Mouse (Mus musculus) cerebellum, adult 2 months (tissue): ENCODE data around the gene Psmg1. TPM values are rescaled to one million over a fixed set of nuclear protein-coding genes. Genes with fewer than 3 reads are reported as not detected.
"Not testable (repeated sequence)": the region's sequence is repeated elsewhere in the genome, so short reads cannot be mapped to it uniquely, and the experiment has no call there.

Source experiments
- DNase-seq, 2 experiments: peaks; one replicate each; pipeline ENCODE4 v3.0.0; 2021
- H3K27ac ChIP-seq: fragments of 200-500 bp; 2 replicates; pipeline ENCODE4 v1.5.1; 2012; ENCODE audit warnings: low read length, control low read depth, inconsistent platforms; ENCODE audit not compliant: insufficient read depth
- H3K27me3 ChIP-seq: fragments of 200-500 bp; 2 replicates; pipeline ENCODE4 v1.6.1; 2012; ENCODE audit warnings: inconsistent platforms, mild to moderate bottlenecking, low read length, moderate library complexity; ENCODE audit not compliant: control insufficient read depth, insufficient read depth
- H3K4me1 ChIP-seq: fragments of 200-500 bp; 2 replicates; pipeline ENCODE4 v1.6.1; 2011; ENCODE audit warnings: low read length; ENCODE audit not compliant: control insufficient read depth, insufficient read depth
- H3K4me3 ChIP-seq: fragments of 200-500 bp; replicated peaks from 2 replicates; pipeline ENCODE3; 2011; ENCODE audit warnings: mild to moderate bottlenecking, low read depth, low read length, control low read depth; ENCODE audit not compliant: insufficient read depth
- CTCF ChIP-seq: fragments of 200-500 bp; IDR thresholded peaks from 2 replicates; pipeline ENCODE4 v1.5.1; 2011; ENCODE audit warnings: low read depth, mild to moderate bottlenecking, control low read depth, low read length, moderate library complexity, borderline replicate concordance; ENCODE audit not compliant: insufficient read depth
- POLR2A ChIP-seq: fragments of 200-500 bp; IDR thresholded peaks from 2 replicates; pipeline ENCODE4 v1.6.1; 2011; ENCODE audit warnings: low read length, control low read depth, borderline replicate concordance; ENCODE audit not compliant: insufficient read depth
- WGBS: fragments of 180-500 bp; shearing (Covaris S2); methylation state at CpG from one replicate; pipeline ENCODE4 v1.1.7; 2018; 5-methylcytosine and 5-hydroxymethylcytosine counted together
- polyA plus RNA-seq: library from polyadenylated mRNA; depleted of rRNA; stranded (reverse); fragments of >200 nt; gene quantifications from 2 replicates; pipeline ENCODE4 v1.2.3, GENCODE M21; 2012

The Psmg1 gene
- polyA plus RNA-seq, 1 experiment, result 28.8 TPM

- Histone ChIP-seq H3K27ac (no peak overlapping the region), H3K4me1 (no peaks in the 10 kb centered on the region), H3K27me3 (no peaks in the 10 kb centered on the region), H3K4me3 (no peak overlapping the region)
- DNase-seq, result no peak
- TF ChIP-seq CTCF (no peak), POLR2A (no peak)
- 83% methylated on average over 5 of the region's 5 CpGs for WGBS
These were observed 8.5 kb upstream of the Psmg1 start for GRCm38 (mm10) chr16:95999291-95999690.

GRCm38 (mm10) chr16:95996156-95996555 is 5.4 kb upstream of the Psmg1 start:
- no peak overlapping the region for H3K27ac ChIP-seq
- no peaks in the 10 kb centered on the region for H3K27me3 ChIP-seq
- H3K4me1 ChIP-seq, result no peaks in the 10 kb centered on the region
- 90% methylated on average over 7 of the region's 7 CpGs for WGBS
- TF ChIP-seq POLR2A, result no peak
- TF ChIP-seq CTCF, result no peak
- H3K4me3 ChIP-seq, result no peak overlapping the region
- no peak for DNase-seq

GRCm38 (mm10) chr16:95994576-95994975 is 3.8 kb upstream of the Psmg1 start:
- H3K27ac ChIP-seq, H3K27me3 ChIP-seq, H3K4me3 ChIP-seq, H3K4me1 ChIP-seq, DNase-seq: not testable (repeated sequence)
- 89% methylated on average over 4 of the region's 4 CpGs for WGBS

- WGBS, result 84% methylated on average over 5 of the region's 5 CpGs
- no peak for DNase-seq
- H3K27me3 ChIP-seq, result no peaks in the 10 kb centered on the region
- no peak overlapping the region for H3K4me3 ChIP-seq
- H3K27ac ChIP-seq, result no peak overlapping the region
- H3K4me1 ChIP-seq, result no peaks in the 10 kb centered on the region
- TF ChIP-seq POLR2A (no peak), CTCF (no peak)
These were observed 1.8 kb upstream of the Psmg1 start for GRCm38 (mm10) chr16:95992596-95992995.

DNA sequence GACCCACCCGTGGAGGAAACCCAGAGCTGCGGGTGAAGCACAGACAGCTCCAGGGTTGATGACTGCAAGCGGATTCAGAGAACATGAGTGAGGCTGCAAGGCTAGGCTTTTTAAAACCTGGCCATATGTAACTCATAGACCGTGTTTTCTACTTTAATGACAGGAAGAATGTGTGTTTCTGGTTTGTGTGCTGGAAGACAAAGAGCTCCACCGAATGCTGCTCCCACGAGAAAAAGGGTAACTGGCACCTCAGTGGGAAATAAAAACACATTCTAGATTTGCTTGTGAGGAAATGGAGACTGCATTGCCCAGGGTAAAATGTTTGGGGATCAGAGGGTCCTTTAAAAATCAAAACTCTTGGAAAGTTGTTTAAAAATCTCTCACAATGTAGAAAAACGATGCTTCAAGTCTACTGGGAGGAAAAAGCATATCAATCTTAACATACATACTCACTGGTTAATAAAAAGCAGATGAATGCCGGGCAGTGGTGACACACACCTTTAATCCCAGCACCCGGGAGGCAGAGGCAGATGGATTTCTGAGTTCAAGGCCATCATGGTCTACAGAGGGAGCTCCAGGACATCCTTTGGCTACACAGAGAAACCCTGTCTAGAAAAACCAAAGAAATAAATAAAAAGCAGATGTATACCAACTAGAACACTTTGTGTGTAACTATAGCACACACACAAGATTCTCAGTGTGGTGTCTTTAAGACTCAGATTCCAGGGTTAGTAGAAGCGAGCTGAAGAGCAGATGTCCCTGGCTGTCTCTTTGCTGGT is 551 bp upstream of the Psmg1 start:
- peak in 1 of 2 experiments; percentile 29 for DNase-seq
- 4% methylated on average over 10 of the region's 10 CpGs for WGBS
- no peak for TF ChIP-seq POLR2A
- TF ChIP-seq CTCF, result no peak
- no peaks in the 10 kb centered on the region for H3K4me1 ChIP-seq
- peak overlapping the region; percentile 92 for H3K4me3 ChIP-seq
- H3K27ac ChIP-seq, result peak overlapping the region; percentile 80
- no peaks in the 10 kb centered on the region for H3K27me3 ChIP-seq

DNA sequence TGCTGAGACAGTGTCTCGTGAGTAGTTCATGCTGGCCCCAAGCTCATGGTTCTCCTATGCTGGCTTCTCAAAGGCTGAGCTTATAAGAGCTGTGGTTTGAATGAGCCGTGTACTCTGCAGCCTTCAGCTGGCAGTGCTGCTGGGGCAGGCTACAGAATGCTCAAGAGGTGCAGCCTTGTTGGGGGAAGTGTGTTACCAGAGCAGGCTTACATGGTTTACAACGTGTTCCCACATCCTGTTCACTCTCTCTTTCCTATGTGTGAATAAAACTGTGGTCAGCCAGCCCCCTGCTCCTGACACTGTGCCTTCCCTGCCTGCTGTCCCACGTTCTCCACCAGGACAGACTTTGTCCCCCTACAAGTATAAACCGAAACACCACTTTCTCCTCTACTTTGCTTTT is 5.8 kb downstream of the Psmg1 start:
- Histone ChIP-seq H3K27ac (no peak overlapping the region), H3K4me3 (no peak overlapping the region), H3K27me3 (no peaks in the 10 kb centered on the region), H3K4me1 (no peaks in the 10 kb centered on the region)
- TF ChIP-seq CTCF (no peak), POLR2A (no peak)
- no peak for DNase-seq
- 89% methylated on average over 5 of the region's 5 CpGs for WGBS

- 79% methylated on average over 7 of the region's 7 CpGs for WGBS
These were observed 7.2 kb downstream of the Psmg1 start for GRCm38 (mm10) chr16:95983601-95984000.

GRCm38 (mm10) chr16:95970841-95971240 is 19.9 kb downstream of the Psmg1 start:
- no peaks in the 10 kb centered on the region for H3K4me1 ChIP-seq
- DNase-seq, result no peak
- 88% methylated on average over 2 of the region's 2 CpGs for WGBS
- no peaks in the 10 kb centered on the region for H3K27me3 ChIP-seq
- TF ChIP-seq CTCF, result no peak
- TF ChIP-seq POLR2A, result no peak
- no peak overlapping the region for H3K27ac ChIP-seq
- H3K4me3 ChIP-seq, result no peak overlapping the region

More at GRCm38 (mm10) chr16:95983601-95984000, 7.2 kb downstream of the Psmg1 start:
- Histone ChIP-seq H3K27me3 (no peaks in the 10 kb centered on the region), H3K27ac (no peak overlapping the region), H3K4me3 (no peak overlapping the region), H3K4me1 (no peaks in the 10 kb centered on the region)
- no peak for DNase-seq
- TF ChIP-seq CTCF (peak; percentile 45; the same call in 1 of the 2 replicates), POLR2A (no peak)
